Mouse (Mus musculus) intestine, postnatal 0 days (tissue): ENCODE results near the gene Hspa1a. TPM values are rescaled to one million over a fixed set of nuclear protein-coding genes. Genes with fewer than 3 reads are reported as not detected.
A peak's percentile ranks its signal among the peaks of the same experiment; 100 is the strongest.
"Not testable (repeated sequence)": the region's sequence is repeated elsewhere in the genome, so short reads cannot be mapped to it uniquely, and the experiment has no call there.

ENCODE experiments used
- ATAC-seq: fragments of 200-750 bp; cut with Nextera tagmentation; 2 replicates; pipeline ENCODE4 v1.8.0; 2017; ENCODE audit warnings: mild to moderate bottlenecking, moderate TSS enrichment, moderate library complexity
- H3K27ac ChIP-seq: fragments of 300-500 bp; sonication (generic); 2 replicates; pipeline ENCODE4 v1.5.1; 2014; ENCODE audit warnings: mild to moderate bottlenecking, low read depth, low read length, moderate library complexity
- H3K27me3 ChIP-seq: fragments of 300-500 bp; sonication (generic); replicated peaks from 2 replicates; pipeline ENCODE4 v1.6.1; 2014; ENCODE audit warnings: low read length, mixed read lengths; ENCODE audit not compliant: control insufficient read depth, insufficient read depth
- H3K36me3 ChIP-seq: fragments of 300-500 bp; sonication (generic); 2 replicates; pipeline ENCODE4 v1.6.1; 2014; ENCODE audit warnings: mild to moderate bottlenecking, moderate library complexity; ENCODE audit not compliant: control insufficient read depth, insufficient read depth
- H3K4me1 ChIP-seq: fragments of 300-500 bp; sonication (generic); replicated peaks from 2 replicates; pipeline ENCODE4 v1.6.1; 2014; ENCODE audit warnings: antibody characterized with exemption, low read length, mixed read lengths; ENCODE audit not compliant: control insufficient read depth, insufficient read depth
- H3K4me2 ChIP-seq: fragments of 300-500 bp; sonication (generic); replicated peaks from 2 replicates; pipeline ENCODE4 v1.6.1; 2014; ENCODE audit warnings: low read depth, mild to moderate bottlenecking, moderate library complexity
- H3K4me3 ChIP-seq: fragments of 300-500 bp; sonication (generic); 2 replicates; pipeline ENCODE4 v1.5.1; 2014; ENCODE audit warnings: low read depth, low read length
- H3K9ac ChIP-seq: fragments of 300-500 bp; sonication (generic); 2 replicates; pipeline ENCODE4 v1.6.1; 2014; ENCODE audit warnings: mild to moderate bottlenecking, low read depth, low read length
- H3K9me3 ChIP-seq: fragments of 300-500 bp; sonication (generic); 2 replicates; pipeline ENCODE4 v1.6.1; 2016; ENCODE audit warnings: mixed run types; ENCODE audit not compliant: control insufficient read depth
- CTCF ChIP-seq: sonication (generic); IDR thresholded peaks from 2 replicates; pipeline ENCODE4 v1.5.1; 2016; ENCODE audit warnings: low read depth, mild to moderate bottlenecking, control low read depth, antibody characterized with exemption, moderate library complexity
- WGBS: fragments of 180-500 bp; shearing (Covaris S2); extraction: QIAGEN DNeasy Blood & Tissue Kit; methylation state at CpG from one replicate; pipeline ENCODE4 v1.1.7; 2014; 5-methylcytosine and 5-hydroxymethylcytosine counted together
- polyA plus RNA-seq: library from polyadenylated mRNA; unstranded; fragments of >200 nt; fragmentation: Nextera tagmentation; extraction: Ambion mirVana; gene quantifications from 2 replicates; pipeline ENCODE4 v1.2.1, GENCODE M21; 2015

Gene Hspa1a
- polyA plus RNA-seq, 1 experiment from 2014 or later: 6.5 TPM

DNA sequence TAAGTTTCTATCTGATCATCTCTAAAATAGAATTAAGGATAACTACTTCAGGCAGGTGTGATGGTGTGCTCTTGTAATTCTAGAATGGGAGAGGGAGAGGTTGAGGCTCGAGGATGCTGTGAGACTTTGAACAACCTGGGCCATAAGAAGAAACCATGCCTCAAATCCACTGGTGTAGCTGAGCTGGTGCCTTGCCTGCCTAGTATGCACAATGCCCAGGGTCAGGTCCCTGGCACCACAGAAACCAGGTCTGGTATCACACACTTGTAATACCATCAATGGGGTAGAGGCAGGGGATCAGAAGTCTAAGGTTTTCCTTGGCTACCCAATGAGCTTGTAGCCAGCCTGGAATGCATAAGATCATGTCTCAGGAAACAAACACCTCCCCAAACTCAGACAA lies 9.1 kb downstream of the Hspa1a start:
- no peaks in the 10 kb centered on the region for H3K36me3 ChIP-seq
- 0 out of 2 replicates have a peak, but pooled peaks cover 2% of the 10 kb centered on the region for H3K4me1 ChIP-seq
- WGBS: 81% methylated on average over 1 of the region's 1 CpGs
- no peak overlapping the region for H3K4me3 ChIP-seq
- H3K27ac ChIP-seq: no peak overlapping the region
- TF ChIP-seq CTCF: no peak
- H3K9me3 ChIP-seq: no peaks in the 10 kb centered on the region
- peaks cover 3% of the 10 kb centered on the region; the same call in 1 of the 2 replicates for H3K27me3 ChIP-seq
- H3K9ac ChIP-seq: no peak overlapping the region
- H3K4me2 ChIP-seq: no peak overlapping the region
- no peak for ATAC-seq

DNA sequence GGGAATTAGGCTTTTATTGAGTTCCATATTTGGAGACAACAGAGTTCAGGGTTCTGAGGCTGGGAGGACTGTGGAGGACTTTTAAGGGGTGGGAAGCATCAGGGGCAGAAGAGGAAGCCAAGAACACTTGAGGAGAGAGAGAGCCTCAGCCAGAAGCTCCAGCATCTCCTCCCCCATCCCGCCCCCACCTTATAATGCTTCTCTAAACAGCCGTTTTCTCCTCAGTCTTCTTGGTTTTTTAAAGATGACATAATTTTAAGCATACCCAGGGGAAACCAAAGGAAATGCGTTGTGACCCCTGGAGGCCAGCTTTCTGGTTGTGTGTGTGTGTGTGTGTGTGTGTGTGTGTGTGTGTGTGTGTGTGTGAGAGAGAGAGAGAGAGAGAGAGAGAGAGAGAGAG lies 9.8 kb downstream of the Hspa1a start:
- Histone ChIP-seq H3K4me3 (no peak overlapping the region), H3K9ac (no peak overlapping the region)

DNA sequence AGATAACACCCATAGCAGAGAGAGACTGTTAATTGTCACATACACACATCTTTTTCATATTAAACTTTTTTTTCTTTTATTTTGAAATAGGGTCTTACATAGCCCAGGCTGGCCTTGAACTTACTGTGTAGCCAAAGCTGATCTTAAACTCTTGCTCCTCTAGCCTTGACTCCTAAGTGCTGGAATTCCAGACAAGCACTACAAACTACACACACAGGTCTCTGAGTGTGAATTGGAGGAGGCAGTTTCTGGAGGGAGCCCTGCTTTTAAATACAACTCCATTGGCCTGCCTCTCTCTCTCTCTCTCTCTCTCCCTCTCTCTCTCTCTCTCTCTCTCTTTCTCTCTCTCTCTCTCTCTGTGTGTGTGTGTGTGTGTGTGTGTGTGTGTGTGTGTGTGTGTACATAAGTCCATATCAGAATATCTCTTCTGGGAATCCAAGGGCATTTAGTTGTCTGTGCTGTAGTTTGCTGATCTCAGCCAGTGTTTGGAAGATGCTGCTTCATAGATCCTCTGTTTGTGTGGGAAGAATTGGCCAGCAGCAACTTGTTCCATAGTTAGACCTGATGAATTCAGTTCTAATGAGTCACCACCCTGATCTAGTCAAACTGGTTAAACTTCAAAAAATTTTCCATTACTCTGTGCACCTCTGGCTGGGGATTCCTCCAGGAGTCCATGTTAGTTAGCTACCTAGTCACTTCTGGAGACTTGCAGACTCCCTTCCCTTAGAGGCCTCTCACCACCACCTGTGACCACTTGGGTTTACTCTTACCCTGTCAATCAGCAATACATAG lies 11.1 kb downstream of the Hspa1a start:
- Histone ChIP-seq H3K4me3 (no peak overlapping the region), H3K36me3 (no peaks in the 10 kb centered on the region), H3K4me2 (no peak overlapping the region), H3K9ac (no peak overlapping the region), H3K27ac (no peak overlapping the region; the same call in none of the 2 replicates), H3K27me3 (no peaks in the 10 kb centered on the region), H3K4me1 (0 out of 2 replicates have a peak, but pooled peaks cover 2% of the 10 kb centered on the region), H3K9me3 (no peaks in the 10 kb centered on the region)
- TF ChIP-seq CTCF: no peak
- ATAC-seq: no peak

More for the DNA sequence above, 9.8 kb downstream of the Hspa1a start:
- Histone ChIP-seq H3K27me3 (no peaks in the 10 kb centered on the region), H3K9me3 (no peaks in the 10 kb centered on the region), H3K27ac (no peak overlapping the region; the same call in 1 of the 2 replicates), H3K36me3 (no peaks in the 10 kb centered on the region), H3K4me1 (0 out of 2 replicates have a peak, but pooled peaks cover 2% of the 10 kb centered on the region), H3K4me2 (no peak overlapping the region)
- TF ChIP-seq CTCF: no peak
- no peak for ATAC-seq
- 53% methylated on average over 3 of the region's 3 CpGs for WGBS

DNA sequence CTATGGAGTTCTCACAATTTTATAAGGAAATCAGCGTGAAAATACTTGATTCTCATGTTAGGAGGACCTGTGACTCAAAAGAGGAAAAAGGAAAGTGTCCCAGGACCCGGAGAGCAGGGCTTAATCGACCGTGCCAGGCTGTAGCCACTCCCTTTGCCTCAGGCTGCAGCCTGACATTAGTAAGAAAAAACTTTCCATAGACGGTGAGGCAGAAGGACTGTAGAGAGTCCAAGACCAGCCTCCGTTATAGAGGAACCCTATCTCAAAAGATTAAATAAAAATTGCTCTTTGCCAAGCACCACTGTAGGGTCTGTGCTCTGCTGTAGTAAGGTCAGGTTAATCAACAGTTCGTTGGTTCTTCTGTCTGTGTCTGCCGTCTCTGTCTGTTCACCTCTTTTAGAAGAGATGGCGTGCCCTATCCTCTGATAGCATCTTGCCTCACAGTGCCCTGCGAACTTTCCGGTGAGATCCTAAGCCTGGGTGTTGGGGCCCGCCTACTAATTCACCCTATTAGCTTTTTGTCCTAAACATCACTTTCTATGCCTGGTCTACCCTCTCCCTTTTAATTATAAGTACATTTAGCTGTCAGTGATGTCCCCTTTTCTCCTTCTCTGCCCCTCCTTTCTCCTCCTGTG lies 12.0 kb downstream of the Hspa1a start:
- no peaks in the 10 kb centered on the region for H3K9me3 ChIP-seq
- H3K4me1 ChIP-seq: 0 out of 2 replicates have a peak, but pooled peaks cover 2% of the 10 kb centered on the region
- H3K27me3 ChIP-seq: no peaks in the 10 kb centered on the region
- H3K4me2 ChIP-seq: peak overlapping the region; percentile 75
- TF ChIP-seq CTCF: no peak
- no peaks in the 10 kb centered on the region for H3K36me3 ChIP-seq
- 10% methylated on average over 12 of the region's 12 CpGs for WGBS
- ATAC-seq: no peak
- peak overlapping the region; percentile 42 for H3K4me3 ChIP-seq
- H3K27ac ChIP-seq: peak overlapping the region; percentile 89
- peak overlapping the region; percentile 55 for H3K9ac ChIP-seq

DNA sequence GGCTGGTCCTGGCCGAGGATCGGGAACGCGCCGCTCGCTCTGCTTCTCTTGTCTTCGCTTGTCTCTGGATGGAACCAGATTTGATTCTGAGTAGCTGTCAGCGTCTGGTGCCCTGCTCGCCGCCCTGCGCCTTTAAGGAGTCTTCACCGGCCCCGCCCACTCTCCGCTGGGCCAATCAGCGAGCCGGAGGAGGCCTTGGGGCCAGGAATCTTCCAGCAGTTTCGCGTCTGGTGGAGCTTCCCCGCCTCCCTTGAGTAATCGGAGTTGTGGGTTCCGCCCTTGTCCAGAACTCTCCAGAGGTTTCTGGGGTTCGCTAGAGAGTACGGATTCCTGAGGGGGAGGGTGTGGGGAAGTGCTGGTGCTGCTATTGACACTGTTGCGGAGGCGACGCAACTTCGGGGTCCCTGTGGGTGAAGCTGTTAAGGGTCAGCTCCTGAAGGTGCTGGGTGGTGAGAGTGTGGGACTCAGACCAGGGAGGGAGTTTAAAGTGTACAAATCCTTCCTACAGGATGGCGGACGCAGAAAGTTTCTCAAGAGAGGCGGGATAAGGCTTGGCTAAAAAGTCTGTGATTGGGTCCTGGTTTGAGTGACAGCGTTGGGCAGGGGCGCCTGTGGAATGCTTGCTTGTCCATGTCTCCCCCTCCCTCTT lies 12.7 kb downstream of the Hspa1a start, which contains the start of gene Hspa1b:
Gene Hspa1b (minus strand): TSS at position 109 of the 649 bp plus-strand sequence.
- peak within 1 kb of the TSS; percentile 42 for H3K4me3 ChIP-seq
- H3K9ac ChIP-seq: peak within 1 kb of the TSS; percentile 55
- H3K4me1 ChIP-seq, H3K36me3 ChIP-seq, H3K27me3 ChIP-seq, H3K9me3 ChIP-seq: not testable (repeated sequence)
- H3K4me2 ChIP-seq: peak within 1 kb of the TSS; percentile 75
- WGBS: under 1% methylated on average over 26 of the region's 32 CpGs
- H3K27ac ChIP-seq: peak within 1 kb of the TSS; percentile 89
- ATAC-seq: peak; percentile 93

DNA sequence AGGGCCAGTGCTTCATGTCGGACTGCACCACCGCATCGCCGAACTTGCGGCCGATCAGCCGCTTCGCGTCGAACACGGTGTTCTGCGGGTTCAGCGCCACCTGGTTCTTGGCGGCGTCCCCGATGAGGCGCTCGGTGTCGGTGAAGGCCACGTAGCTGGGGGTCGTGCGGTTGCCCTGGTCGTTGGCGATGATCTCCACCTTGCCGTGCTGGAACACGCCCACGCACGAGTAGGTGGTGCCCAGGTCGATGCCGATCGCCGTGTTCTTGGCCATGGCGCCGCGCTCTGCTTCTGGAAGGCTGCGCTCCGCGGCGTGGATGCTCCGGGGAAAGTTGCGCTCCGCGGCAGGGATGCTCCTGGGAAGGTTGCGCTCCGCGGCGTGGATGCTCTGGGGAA lies 13.2 kb downstream of the Hspa1a start:
- H3K27ac ChIP-seq, H3K27me3 ChIP-seq, H3K36me3 ChIP-seq, H3K9ac ChIP-seq, H3K9me3 ChIP-seq, H3K4me1 ChIP-seq: not testable (repeated sequence)
- 0% methylated on average over 21 of the region's 47 CpGs for whole genome bisulfite sequencing
- H3K4me2 ChIP-seq: peak overlapping the region; percentile 75
- ATAC-seq: peak; percentile 28
- peak overlapping the region; percentile 42 for H3K4me3 ChIP-seq

DNA sequence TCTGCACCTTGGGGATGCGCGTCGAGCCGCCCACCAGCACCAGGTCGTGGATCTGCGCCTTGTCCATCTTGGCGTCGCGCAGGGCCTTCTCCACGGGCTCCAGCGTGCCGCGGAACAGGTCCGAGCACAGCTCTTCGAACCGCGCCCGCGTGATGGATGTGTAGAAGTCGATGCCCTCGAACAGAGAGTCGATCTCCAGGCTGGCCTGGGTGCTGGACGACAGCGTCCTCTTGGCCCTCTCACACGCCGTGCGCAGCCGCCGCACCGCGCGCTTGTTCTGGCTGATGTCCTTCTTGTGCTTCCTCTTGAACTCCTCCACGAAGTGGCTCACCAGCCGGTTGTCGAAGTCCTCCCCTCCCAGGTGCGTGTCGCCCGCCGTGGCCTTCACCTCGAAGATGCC lies 14.0 kb downstream of the Hspa1a start:
- H3K9me3 ChIP-seq, H3K36me3 ChIP-seq, H3K9ac ChIP-seq, H3K27ac ChIP-seq, H3K4me3 ChIP-seq, H3K27me3 ChIP-seq, H3K4me1 ChIP-seq, ATAC-seq, H3K4me2 ChIP-seq: not testable (repeated sequence)
- 24% methylated on average over 26 of the region's 40 CpGs for WGBS

DNA sequence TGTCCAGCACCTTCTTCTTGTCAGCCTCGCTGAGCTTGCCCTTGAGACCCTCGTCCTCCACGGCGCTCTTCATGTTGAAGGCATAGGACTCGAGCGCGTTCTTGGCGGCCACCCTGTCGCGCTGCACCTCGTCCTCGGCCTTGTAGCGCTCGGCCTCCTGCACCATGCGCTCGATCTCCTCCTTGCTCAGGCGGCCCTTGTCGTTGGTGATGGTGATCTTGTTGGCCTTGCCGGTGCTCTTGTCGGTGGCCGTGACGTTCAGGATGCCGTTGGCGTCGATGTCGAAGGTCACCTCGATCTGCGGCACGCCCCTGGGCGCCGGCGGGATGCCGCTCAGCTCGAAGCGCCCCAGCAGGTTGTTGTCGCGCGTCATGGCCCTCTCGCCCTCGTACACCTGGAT lies 14.7 kb downstream of the Hspa1a start:
- peak overlapping the region; percentile 24; the same call in 1 of the 2 replicates for H3K4me2 ChIP-seq
- ATAC-seq: not testable (repeated sequence)
- 11% methylated on average over 35 of the region's 40 CpGs for WGBS

More for the DNA sequence above, 14.7 kb downstream of the Hspa1a start:
- H3K27me3 ChIP-seq, H3K4me3 ChIP-seq, H3K9me3 ChIP-seq, H3K4me1 ChIP-seq, H3K36me3 ChIP-seq, H3K9ac ChIP-seq, H3K27ac ChIP-seq: not testable (repeated sequence)
